Mouse (Mus musculus) ES-Bruce4 (cell line): ENCODE measurements around the gene 2010300C02Rik. TPM values are rescaled to one million over a fixed set of nuclear protein-coding genes. Genes with fewer than 3 reads are reported as not detected.

Source experiments
- H3K27ac ChIP-seq: 2 replicates; pipeline ENCODE4 v1.5.1; 2012; ENCODE audit warnings: low read length, inconsistent platforms; ENCODE audit not compliant: insufficient read depth
- H3K27me3 ChIP-seq: 2 replicates; pipeline ENCODE4 v1.6.1; 2012; ENCODE audit warnings: mild to moderate bottlenecking, low read length, inconsistent platforms; ENCODE audit not compliant: control insufficient read depth, poor library complexity, insufficient read depth, severe bottlenecking
- H3K36me3 ChIP-seq: 2 replicates; pipeline ENCODE4 v1.6.1; 2012; ENCODE audit warnings: inconsistent platforms, mild to moderate bottlenecking, low read length, moderate library complexity; ENCODE audit not compliant: control insufficient read depth, poor library complexity, insufficient read depth, severe bottlenecking
- H3K4me1 ChIP-seq: one replicate; pipeline ENCODE4 v1.8.1; 2011; ENCODE audit warnings: low read length; ENCODE audit not compliant: control insufficient read depth, insufficient read depth
- H3K4me3 ChIP-seq: 2 replicates; pipeline ENCODE4 v1.5.1; 2011; ENCODE audit warnings: low read depth, mild to moderate bottlenecking, low read length
- H3K9ac ChIP-seq: 2 replicates; pipeline ENCODE4 v1.6.1; 2012; ENCODE audit warnings: low read depth, mild to moderate bottlenecking, inconsistent platforms; ENCODE audit not compliant: poor library complexity, severe bottlenecking
- H3K9me3 ChIP-seq: replicated peaks from 2 replicates; pipeline ENCODE4 v1.6.1; 2012; ENCODE audit warnings: mild to moderate bottlenecking, low read length, inconsistent platforms; ENCODE audit not compliant: control insufficient read depth, poor library complexity, insufficient read depth, severe bottlenecking
- CTCF ChIP-seq: IDR thresholded peaks from one replicate; pipeline ENCODE4 v1.8.1; 2011; ENCODE audit warnings: low read depth, low read length
- EP300 ChIP-seq: IDR thresholded peaks from 2 replicates; pipeline ENCODE4 v1.6.1; 2011; ENCODE audit warnings: low read depth, low read length; ENCODE audit not compliant: insufficient read depth
- POLR2A ChIP-seq: IDR thresholded peaks from one replicate; pipeline ENCODE4 v1.8.1; 2011; ENCODE audit warnings: low read length; ENCODE audit not compliant: insufficient read depth
- polyA plus RNA-seq: library from polyadenylated mRNA; stranded (reverse); fragments of >200 nt; gene quantifications from 2 replicates; pipeline ENCODE4 v1.2.4, GENCODE M21; 2011; ENCODE audit warnings: low read depth; ENCODE audit not compliant: missing spikeins, insufficient read depth, insufficient read length

The 2010300C02Rik gene
- polyA plus RNA-seq, 1 experiment = 0.70 TPM

- H3K9me3 ChIP-seq = no peaks in the 10 kb centered on the region
- H3K9ac ChIP-seq = no peak overlapping the region
- no peak overlapping the region for H3K27ac ChIP-seq
- TF ChIP-seq EP300 = no peak
- no peak for TF ChIP-seq CTCF
- TF ChIP-seq POLR2A = no peak
- H3K27me3 ChIP-seq = no peaks in the 10 kb centered on the region
- H3K4me3 ChIP-seq = no peak overlapping the region
- no peaks in the 10 kb centered on the region for H3K4me1 ChIP-seq
- no peaks in the 10 kb centered on the region for H3K36me3 ChIP-seq
Measured at GRCm38 (mm10) chr1:37740161-37740802, 20.4 kb upstream of the 2010300C02Rik start.

- Histone ChIP-seq H3K9me3 (no peaks in the 10 kb centered on the region), H3K27me3 (no peaks in the 10 kb centered on the region)
Measured at GRCm38 (mm10) chr1:37738895-37739294, 19.0 kb upstream of the 2010300C02Rik start.

GRCm38 (mm10) chr1:37737045-37737444, 17.2 kb upstream of the 2010300C02Rik start:
- no peak for TF ChIP-seq CTCF
- TF ChIP-seq EP300 = no peak
- TF ChIP-seq POLR2A = no peak
- H3K27me3 ChIP-seq = no peaks in the 10 kb centered on the region
- H3K27ac ChIP-seq = no peak overlapping the region
- H3K9me3 ChIP-seq = no peaks in the 10 kb centered on the region
- no peak overlapping the region for H3K4me3 ChIP-seq
- H3K4me1 ChIP-seq = no peaks in the 10 kb centered on the region
- H3K36me3 ChIP-seq = no peaks in the 10 kb centered on the region
- H3K9ac ChIP-seq = no peak overlapping the region

More at GRCm38 (mm10) chr1:37738895-37739294, 19.0 kb upstream of the 2010300C02Rik start:
- Histone ChIP-seq H3K9ac (no peak overlapping the region), H3K4me3 (no peak overlapping the region), H3K36me3 (no peaks in the 10 kb centered on the region), H3K4me1 (no peaks in the 10 kb centered on the region), H3K27ac (no peak overlapping the region)
- TF ChIP-seq EP300 (no peak), CTCF (no peak), POLR2A (no peak)

GRCm38 (mm10) chr1:37735932-37736331, 16.0 kb upstream of the 2010300C02Rik start:
- H3K9me3 ChIP-seq = no peaks in the 10 kb centered on the region
- no peaks in the 10 kb centered on the region for H3K36me3 ChIP-seq
- no peak overlapping the region for H3K4me3 ChIP-seq
- H3K9ac ChIP-seq = no peak overlapping the region
- no peaks in the 10 kb centered on the region for H3K4me1 ChIP-seq
- H3K27ac ChIP-seq = no peak overlapping the region
- H3K27me3 ChIP-seq = no peaks in the 10 kb centered on the region
- no peak for TF ChIP-seq POLR2A

- no peaks in the 10 kb centered on the region for H3K27me3 ChIP-seq
- H3K4me3 ChIP-seq = no peak overlapping the region
- no peaks in the 10 kb centered on the region for H3K4me1 ChIP-seq
- no peak overlapping the region for H3K9ac ChIP-seq
- TF ChIP-seq EP300 (no peak), CTCF (no peak), POLR2A (no peak)
- H3K27ac ChIP-seq = no peak overlapping the region
- no peaks in the 10 kb centered on the region for H3K9me3 ChIP-seq
- H3K36me3 ChIP-seq = no peaks in the 10 kb centered on the region
Measured at GRCm38 (mm10) chr1:37734841-37735240, 15.0 kb upstream of the 2010300C02Rik start.

- H3K36me3 ChIP-seq = no peaks in the 10 kb centered on the region
- H3K27ac ChIP-seq = no peak overlapping the region
- H3K27me3 ChIP-seq = no peaks in the 10 kb centered on the region
- H3K9me3 ChIP-seq = no peaks in the 10 kb centered on the region
- H3K4me3 ChIP-seq = no peak overlapping the region
- H3K9ac ChIP-seq = no peak overlapping the region
- TF ChIP-seq EP300 (no peak), POLR2A (no peak), CTCF (no peak)
- H3K4me1 ChIP-seq = no peaks in the 10 kb centered on the region
Measured at GRCm38 (mm10) chr1:37729353-37729752, 9.5 kb upstream of the 2010300C02Rik start.
